Mouse (Mus musculus) limb, embryonic 12.5 days (tissue): ENCODE results near the gene Krt28. TPM values are rescaled to one million over a fixed set of nuclear protein-coding genes. Genes with fewer than 3 reads are reported as not detected.

Experiments used
- ATAC-seq: fragments of 200-750 bp; cut with Nextera tagmentation; 2 replicates; pipeline ENCODE4 v1.8.0; 2017; ENCODE audit warnings: low read depth, moderate TSS enrichment; ENCODE audit not compliant: insufficient number of reproducible peaks, insufficient read depth, low FRiP score, low TSS enrichment
- H3K27ac ChIP-seq: fragments of 300-500 bp; sonication (generic); 2 replicates; pipeline ENCODE4 v1.5.1; 2016; ENCODE audit warnings: mild to moderate bottlenecking, moderate library complexity
- H3K27me3 ChIP-seq: fragments of 300-500 bp; sonication (generic); 2 replicates; pipeline ENCODE4 v1.6.1; 2016; ENCODE audit warnings: mild to moderate bottlenecking, moderate library complexity
- H3K36me3 ChIP-seq: fragments of 300-500 bp; sonication (generic); 2 replicates; pipeline ENCODE4 v1.6.1; 2016; ENCODE audit warnings: mild to moderate bottlenecking, moderate library complexity
- H3K4me1 ChIP-seq: fragments of 300-500 bp; sonication (generic); replicated peaks from 2 replicates; pipeline ENCODE4 v1.6.1; 2016
- H3K4me2 ChIP-seq: fragments of 300-500 bp; sonication (generic); 2 replicates; pipeline ENCODE4 v1.6.1; 2016; ENCODE audit warnings: mild to moderate bottlenecking, moderate library complexity
- H3K4me3 ChIP-seq: fragments of 300-500 bp; sonication (generic); replicated peaks from 2 replicates; pipeline ENCODE4 v1.5.1; 2016; ENCODE audit warnings: mild to moderate bottlenecking
- H3K9ac ChIP-seq: fragments of 300-500 bp; sonication (generic); replicated peaks from 2 replicates; pipeline ENCODE4 v1.6.1; 2016; ENCODE audit warnings: mild to moderate bottlenecking, moderate library complexity
- H3K9me3 ChIP-seq: fragments of 300-500 bp; sonication (generic); 2 replicates; pipeline ENCODE4 v1.6.1; 2016; ENCODE audit warnings: mild to moderate bottlenecking, moderate library complexity
- WGBS: fragments of 180-500 bp; shearing (Covaris S2); methylation state at CpG from one replicate; pipeline ENCODE4 v1.1.7; 2016; 5-methylcytosine and 5-hydroxymethylcytosine counted together
- polyA plus RNA-seq: library from polyadenylated mRNA; unstranded; fragments of >200 nt; fragmentation: Nextera tagmentation; extraction: Ambion mirVana; gene quantifications from 2 replicates; pipeline ENCODE4 v1.2.1, GENCODE M21; 2016

Gene Krt28
- polyA plus RNA-seq, result 0.13 TPM in 1 of 2 replicates, not detected in the other

- Histone ChIP-seq H3K36me3 (no peaks in the 10 kb centered on the region), H3K9me3 (no peaks in the 10 kb centered on the region), H3K9ac (no peak within 1 kb of the TSS), H3K27ac (no peak within 1 kb of the TSS), H3K4me2 (no peak within 1 kb of the TSS), H3K4me1 (no peaks in the 10 kb centered on the region), H3K27me3 (no peaks in the 10 kb centered on the region; the same call in 1 of the 2 replicates), H3K4me3 (no peak within 1 kb of the TSS)
- 81% methylated on average over 13 of the region's 13 CpGs for WGBS
- ATAC-seq, result no peak
Observed at GRCm38 (mm10) chr11:99374803-99375202, at the start of gene Krt28. Gene Krt28 (minus strand): TSS chr11:99374903.

- WGBS, result 77% methylated on average over 10 of the region's 10 CpGs
- Histone ChIP-seq H3K4me2 (no peak within 1 kb of the TSS), H3K27ac (no peak within 1 kb of the TSS), H3K4me1 (peaks cover 5% of the 10 kb centered on the region; the same call in 1 of the 2 replicates), H3K27me3 (0 out of 2 replicates have a peak, but pooled peaks cover 3% of the 10 kb centered on the region), H3K36me3 (no peaks in the 10 kb centered on the region), H3K9me3 (no peaks in the 10 kb centered on the region), H3K9ac (no peak within 1 kb of the TSS), H3K4me3 (no peak within 1 kb of the TSS)
- ATAC-seq, result no peak
Observed at GRCm38 (mm10) chr11:99422159-99422558, 47.5 kb upstream of the Krt28 start, which contains the start of gene Krt12. Gene Krt12 (minus strand): TSS chr11:99422259.

- Histone ChIP-seq H3K4me1 (peaks cover 5% of the 10 kb centered on the region; the same call in 1 of the 2 replicates), H3K27ac (no peak overlapping the region), H3K27me3 (0 out of 2 replicates have a peak, but pooled peaks cover 3% of the 10 kb centered on the region), H3K9ac (no peak overlapping the region), H3K36me3 (no peaks in the 10 kb centered on the region), H3K4me2 (no peak overlapping the region), H3K4me3 (no peak overlapping the region), H3K9me3 (no peaks in the 10 kb centered on the region)
- 46% methylated on average over 10 of the region's 10 CpGs for WGBS
- no peak for ATAC-seq
Observed at GRCm38 (mm10) chr11:99420586-99420985, 45.9 kb upstream of the Krt28 start.

- Histone ChIP-seq H3K9ac (no peak overlapping the region), H3K4me2 (no peak overlapping the region), H3K4me1 (peaks cover 5% of the 10 kb centered on the region; the same call in 1 of the 2 replicates), H3K36me3 (no peaks in the 10 kb centered on the region), H3K27ac (no peak overlapping the region), H3K4me3 (no peak overlapping the region), H3K9me3 (no peaks in the 10 kb centered on the region), H3K27me3 (0 out of 2 replicates have a peak, but pooled peaks cover 3% of the 10 kb centered on the region)
- WGBS, result 67% methylated on average over 16 of the region's 16 CpGs
- no peak for ATAC-seq
Observed at GRCm38 (mm10) chr11:99417819-99418218, 43.1 kb upstream of the Krt28 start.

GRCm38 (mm10) chr11:99416902-99417301, 42.2 kb upstream of the Krt28 start:
- Histone ChIP-seq H3K9ac (no peak overlapping the region), H3K4me1 (peaks cover 5% of the 10 kb centered on the region; the same call in 1 of the 2 replicates), H3K4me3 (no peak overlapping the region), H3K36me3 (no peaks in the 10 kb centered on the region), H3K27ac (no peak overlapping the region), H3K9me3 (no peaks in the 10 kb centered on the region), H3K4me2 (no peak overlapping the region), H3K27me3 (0 out of 2 replicates have a peak, but pooled peaks cover 2% of the 10 kb centered on the region)
- ATAC-seq, result no peak
- WGBS, result 86% methylated on average over 13 of the region's 13 CpGs

GRCm38 (mm10) chr11:99414463-99415147, 39.9 kb upstream of the Krt28 start:
- ATAC-seq, result no peak
- H3K27ac ChIP-seq, result no peak overlapping the region
- no peak overlapping the region for H3K9ac ChIP-seq
- H3K4me3 ChIP-seq, result no peak overlapping the region
- H3K36me3 ChIP-seq, result no peaks in the 10 kb centered on the region
- H3K4me1 ChIP-seq, result no peaks in the 10 kb centered on the region
- no peak overlapping the region for H3K4me2 ChIP-seq
- H3K9me3 ChIP-seq, result no peaks in the 10 kb centered on the region
- H3K27me3 ChIP-seq, result no peaks in the 10 kb centered on the region
- WGBS, result 89% methylated on average over 13 of the region's 13 CpGs

GRCm38 (mm10) chr11:99413247-99413646, 38.5 kb upstream of the Krt28 start:
- Histone ChIP-seq H3K27ac (no peak overlapping the region), H3K4me2 (no peak overlapping the region), H3K9ac (no peak overlapping the region), H3K27me3 (no peaks in the 10 kb centered on the region), H3K36me3 (no peaks in the 10 kb centered on the region), H3K9me3 (no peaks in the 10 kb centered on the region), H3K4me1 (no peaks in the 10 kb centered on the region), H3K4me3 (no peak overlapping the region)
- no peak for ATAC-seq
- 20% methylated on average over 6 of the region's 6 CpGs for WGBS

- no peak overlapping the region for H3K9ac ChIP-seq
- no peaks in the 10 kb centered on the region for H3K27me3 ChIP-seq
- no peak overlapping the region for H3K4me3 ChIP-seq
- H3K4me2 ChIP-seq, result no peak overlapping the region
- H3K4me1 ChIP-seq, result no peaks in the 10 kb centered on the region
- no peaks in the 10 kb centered on the region for H3K36me3 ChIP-seq
- H3K27ac ChIP-seq, result no peak overlapping the region
- H3K9me3 ChIP-seq, result no peaks in the 10 kb centered on the region
- no peak for ATAC-seq
- 78% methylated on average over 10 of the region's 10 CpGs for WGBS
Observed at GRCm38 (mm10) chr11:99406186-99406585, 31.5 kb upstream of the Krt28 start.

- Histone ChIP-seq H3K36me3 (no peaks in the 10 kb centered on the region), H3K4me1 (no peaks in the 10 kb centered on the region), H3K27me3 (peaks cover 25% of the 10 kb centered on the region), H3K9me3 (no peaks in the 10 kb centered on the region), H3K27ac (no peak overlapping the region), H3K4me2 (no peak overlapping the region), H3K9ac (no peak overlapping the region), H3K4me3 (no peak overlapping the region)
- WGBS, result 85% methylated on average over 13 of the region's 13 CpGs
- no peak for ATAC-seq
Observed at GRCm38 (mm10) chr11:99399956-99400549, 25.4 kb upstream of the Krt28 start.

GRCm38 (mm10) chr11:99398832-99399231, 24.1 kb upstream of the Krt28 start:
- WGBS, result 62% methylated on average over 8 of the region's 8 CpGs
- no peak for ATAC-seq
- H3K4me2 ChIP-seq, result no peak overlapping the region
- H3K36me3 ChIP-seq, result no peaks in the 10 kb centered on the region
- no peaks in the 10 kb centered on the region for H3K4me1 ChIP-seq
- peaks cover 25% of the 10 kb centered on the region for H3K27me3 ChIP-seq
- no peaks in the 10 kb centered on the region for H3K9me3 ChIP-seq
- H3K9ac ChIP-seq, result no peak overlapping the region
- H3K4me3 ChIP-seq, result no peak overlapping the region
- no peak overlapping the region for H3K27ac ChIP-seq

- no peak overlapping the region for H3K4me2 ChIP-seq
- no peak overlapping the region for H3K4me3 ChIP-seq
- H3K27ac ChIP-seq, result no peak overlapping the region
- H3K4me1 ChIP-seq, result no peaks in the 10 kb centered on the region
- no peak overlapping the region for H3K9ac ChIP-seq
- 74% methylated on average over 3 of the region's 3 CpGs for WGBS
- ATAC-seq, result no peak
- H3K9me3 ChIP-seq, result no peaks in the 10 kb centered on the region
- H3K36me3 ChIP-seq, result no peaks in the 10 kb centered on the region
- H3K27me3 ChIP-seq, result peaks cover 25% of the 10 kb centered on the region
Observed at GRCm38 (mm10) chr11:99398084-99398483, 23.4 kb upstream of the Krt28 start.
